Mouse (Mus musculus): ENCODE data around the gene Myo7a. TPM values are rescaled to one million over a fixed set of nuclear protein-coding genes. Genes with fewer than 3 reads are reported as not detected.

The Myo7a gene
- polyA plus RNA-seq, 1 experiment from 2014 or later: 18.1 TPM

- WGBS: 85% methylated on average over 2 of the region's 2 CpGs
- H3K4me1 ChIP-seq (replicated peaks; ENCODE audit: control insufficient read depth, insufficient read depth, low read length): no peaks in the 10 kb centered on the region
- no peak overlapping the region for H3K9ac ChIP-seq (ENCODE audit: low read length)
- no peak overlapping the region for H3K4me3 ChIP-seq (ENCODE audit: low read depth, low read length)
- no peaks in the 10 kb centered on the region for H3K9me3 ChIP-seq (ENCODE audit: control insufficient read depth, low read length)
- H3K36me3 ChIP-seq (ENCODE audit: control insufficient read depth, insufficient read depth, low read length): no peaks in the 10 kb centered on the region
- DNase-seq (ENCODE audit: low spot score): no peak
- no peak overlapping the region for H3K4me2 ChIP-seq (ENCODE audit: low read depth, low read length, severe bottlenecking)
- ATAC-seq (replicated peaks; ENCODE audit: low FRiP score): no peak
- H3K27me3 ChIP-seq (ENCODE audit: control insufficient read depth, insufficient read depth, low read length): no peaks in the 10 kb centered on the region
- H3K27ac ChIP-seq (ENCODE audit: low read depth, low read length): no peak overlapping the region
Observed at GRCm38 (mm10) chr7:98137995-98138394, 18.7 kb upstream of the Myo7a start.

- no peak overlapping the region for H3K4me2 ChIP-seq (ENCODE audit: low read depth, low read length, severe bottlenecking)
- H3K27me3 ChIP-seq (ENCODE audit: control insufficient read depth, insufficient read depth, low read length): no peaks in the 10 kb centered on the region
- no peaks in the 10 kb centered on the region for H3K36me3 ChIP-seq (ENCODE audit: control insufficient read depth, insufficient read depth, low read length)
- H3K4me3 ChIP-seq (ENCODE audit: low read depth, low read length): no peak overlapping the region
- DNase-seq (ENCODE audit: low spot score): no peak
- no peaks in the 10 kb centered on the region for H3K4me1 ChIP-seq (replicated peaks; ENCODE audit: control insufficient read depth, insufficient read depth, low read length)
- 52% methylated on average over 3 of the region's 3 CpGs for WGBS
- no peaks in the 10 kb centered on the region for H3K9me3 ChIP-seq (ENCODE audit: control insufficient read depth, low read length)
- no peak overlapping the region for H3K27ac ChIP-seq (ENCODE audit: low read depth, low read length)
- H3K9ac ChIP-seq (ENCODE audit: low read length): no peak overlapping the region
- ATAC-seq (replicated peaks; ENCODE audit: low FRiP score): no peak
Observed at GRCm38 (mm10) chr7:98137583-98137982, 18.3 kb upstream of the Myo7a start.

- no peaks in the 10 kb centered on the region for H3K9me3 ChIP-seq (ENCODE audit: control insufficient read depth, low read length)
- no peaks in the 10 kb centered on the region for H3K4me1 ChIP-seq (replicated peaks; ENCODE audit: control insufficient read depth, insufficient read depth, low read length)
- no peaks in the 10 kb centered on the region for H3K36me3 ChIP-seq (ENCODE audit: control insufficient read depth, insufficient read depth, low read length)
- H3K4me3 ChIP-seq (ENCODE audit: low read depth, low read length): no peak overlapping the region
- DNase-seq (ENCODE audit: low spot score): no peak
- WGBS: 93% methylated on average over 8 of the region's 8 CpGs
- ATAC-seq (replicated peaks; ENCODE audit: low FRiP score): no peak
- no peak overlapping the region for H3K4me2 ChIP-seq (ENCODE audit: low read depth, low read length, severe bottlenecking)
- H3K27ac ChIP-seq (ENCODE audit: low read depth, low read length): no peak overlapping the region
- H3K27me3 ChIP-seq (ENCODE audit: control insufficient read depth, insufficient read depth, low read length): no peaks in the 10 kb centered on the region
- no peak overlapping the region for H3K9ac ChIP-seq (ENCODE audit: low read length)
Observed at GRCm38 (mm10) chr7:98131751-98132150, 12.4 kb upstream of the Myo7a start.

- 44% methylated on average over 5 of the region's 5 CpGs for WGBS
- Histone ChIP-seq H3K9me3 (ENCODE audit: control insufficient read depth, low read length) (no peaks in the 10 kb centered on the region), H3K4me2 (ENCODE audit: low read depth, low read length, severe bottlenecking) (no peak overlapping the region), H3K4me1 (replicated peaks; ENCODE audit: control insufficient read depth, insufficient read depth, low read length) (no peaks in the 10 kb centered on the region), H3K27ac (ENCODE audit: low read depth, low read length) (no peak overlapping the region), H3K4me3 (ENCODE audit: low read depth, low read length) (no peak overlapping the region), H3K27me3 (ENCODE audit: control insufficient read depth, insufficient read depth, low read length) (no peaks in the 10 kb centered on the region), H3K36me3 (ENCODE audit: control insufficient read depth, insufficient read depth, low read length) (no peaks in the 10 kb centered on the region), H3K9ac (ENCODE audit: low read length) (no peak overlapping the region)
- no peak for ATAC-seq (replicated peaks; ENCODE audit: low FRiP score)
- DNase-seq (ENCODE audit: low spot score): no peak
Observed at GRCm38 (mm10) chr7:98125473-98125872, 6.1 kb upstream of the Myo7a start.

GRCm38 (mm10) chr7:98124701-98125100 is 5.4 kb upstream of the Myo7a start:
- no peaks in the 10 kb centered on the region for H3K36me3 ChIP-seq (ENCODE audit: control insufficient read depth, insufficient read depth, low read length)
- no peaks in the 10 kb centered on the region for H3K27me3 ChIP-seq (ENCODE audit: control insufficient read depth, insufficient read depth, low read length)
- H3K4me1 ChIP-seq (replicated peaks; ENCODE audit: control insufficient read depth, insufficient read depth, low read length): no peaks in the 10 kb centered on the region
- no peaks in the 10 kb centered on the region for H3K9me3 ChIP-seq (ENCODE audit: control insufficient read depth, low read length)
- no peak overlapping the region for H3K9ac ChIP-seq (ENCODE audit: low read length)
- DNase-seq (ENCODE audit: low spot score) (no peak), ATAC-seq (replicated peaks; ENCODE audit: low FRiP score) (no peak)
- no peak overlapping the region for H3K4me2 ChIP-seq (ENCODE audit: low read depth, low read length, severe bottlenecking)
- H3K27ac ChIP-seq (ENCODE audit: low read depth, low read length): no peak overlapping the region
- WGBS: 70% methylated on average over 5 of the region's 5 CpGs
- H3K4me3 ChIP-seq (ENCODE audit: low read depth, low read length): no peak overlapping the region

GRCm38 (mm10) chr7:98121673-98122072 is 2.3 kb upstream of the Myo7a start:
- WGBS: 86% methylated on average over 8 of the region's 8 CpGs

GRCm38 (mm10) chr7:98121241-98121640 is 1.9 kb upstream of the Myo7a start:
- Histone ChIP-seq H3K36me3 (ENCODE audit: control insufficient read depth, insufficient read depth, low read length) (no peaks in the 10 kb centered on the region), H3K4me2 (ENCODE audit: low read depth, low read length, severe bottlenecking) (no peak overlapping the region), H3K4me3 (ENCODE audit: low read depth, low read length) (no peak overlapping the region), H3K27me3 (ENCODE audit: control insufficient read depth, insufficient read depth, low read length) (no peaks in the 10 kb centered on the region), H3K4me1 (replicated peaks; ENCODE audit: control insufficient read depth, insufficient read depth, low read length) (no peaks in the 10 kb centered on the region), H3K9me3 (ENCODE audit: control insufficient read depth, low read length) (no peaks in the 10 kb centered on the region), H3K9ac (ENCODE audit: low read length) (no peak overlapping the region), H3K27ac (ENCODE audit: low read depth, low read length) (no peak overlapping the region)
- WGBS: 87% methylated on average over 3 of the region's 3 CpGs
- DNase-seq (ENCODE audit: low spot score): no peak
- no peak for ATAC-seq (replicated peaks; ENCODE audit: low FRiP score)

More at GRCm38 (mm10) chr7:98121673-98122072, 2.3 kb upstream of the Myo7a start:
- no peak overlapping the region for H3K9ac ChIP-seq (ENCODE audit: low read length)
- H3K4me1 ChIP-seq (replicated peaks; ENCODE audit: control insufficient read depth, insufficient read depth, low read length): no peaks in the 10 kb centered on the region
- H3K4me2 ChIP-seq (ENCODE audit: low read depth, low read length, severe bottlenecking): no peak overlapping the region
- ATAC-seq (replicated peaks; ENCODE audit: low FRiP score): no peak
- H3K36me3 ChIP-seq (ENCODE audit: control insufficient read depth, insufficient read depth, low read length): no peaks in the 10 kb centered on the region
- no peaks in the 10 kb centered on the region for H3K9me3 ChIP-seq (ENCODE audit: control insufficient read depth, low read length)
- H3K27ac ChIP-seq (ENCODE audit: low read depth, low read length): no peak overlapping the region
- DNase-seq (ENCODE audit: low spot score): no peak
- no peak overlapping the region for H3K4me3 ChIP-seq (ENCODE audit: low read depth, low read length)
- H3K27me3 ChIP-seq (ENCODE audit: control insufficient read depth, insufficient read depth, low read length): no peaks in the 10 kb centered on the region

GRCm38 (mm10) chr7:98120325-98120724 is 1.0 kb upstream of the Myo7a start:
- DNase-seq (ENCODE audit: low spot score) (peak; percentile 84), ATAC-seq (replicated peaks; ENCODE audit: low FRiP score) (peak; percentile 72)
- Histone ChIP-seq H3K9ac (ENCODE audit: low read length) (peak overlapping the region; percentile 35; the same call in 1 of the 2 replicates), H3K4me2 (ENCODE audit: low read depth, low read length, severe bottlenecking) (peak overlapping the region; percentile 55; the same call in 1 of the 2 replicates), H3K27me3 (ENCODE audit: control insufficient read depth, insufficient read depth, low read length) (no peaks in the 10 kb centered on the region), H3K36me3 (ENCODE audit: control insufficient read depth, insufficient read depth, low read length) (no peaks in the 10 kb centered on the region), H3K27ac (ENCODE audit: low read depth, low read length) (no peak overlapping the region), H3K4me3 (ENCODE audit: low read depth, low read length) (peak overlapping the region; percentile 10; the same call in 1 of the 2 replicates), H3K4me1 (replicated peaks; ENCODE audit: control insufficient read depth, insufficient read depth, low read length) (no peaks in the 10 kb centered on the region), H3K9me3 (ENCODE audit: control insufficient read depth, low read length) (no peaks in the 10 kb centered on the region)
- 10% methylated on average over 7 of the region's 7 CpGs for WGBS

GRCm38 (mm10) chr7:98119961-98120232 is 573 bp upstream of the Myo7a start:
- Histone ChIP-seq H3K27ac (ENCODE audit: low read depth, low read length) (no peak overlapping the region), H3K9ac (ENCODE audit: low read length) (no peak overlapping the region), H3K4me1 (replicated peaks; ENCODE audit: control insufficient read depth, insufficient read depth, low read length) (no peaks in the 10 kb centered on the region), H3K27me3 (ENCODE audit: control insufficient read depth, insufficient read depth, low read length) (no peaks in the 10 kb centered on the region), H3K36me3 (ENCODE audit: control insufficient read depth, insufficient read depth, low read length) (no peaks in the 10 kb centered on the region), H3K4me3 (ENCODE audit: low read depth, low read length) (no peak overlapping the region), H3K9me3 (ENCODE audit: control insufficient read depth, low read length) (no peaks in the 10 kb centered on the region), H3K4me2 (ENCODE audit: low read depth, low read length, severe bottlenecking) (no peak overlapping the region)
- ATAC-seq (replicated peaks; ENCODE audit: low FRiP score) (peak; percentile 49; the same call in 1 of the 2 replicates), DNase-seq (ENCODE audit: low spot score) (no peak)
- WGBS: 72% methylated on average over 2 of the region's 2 CpGs

All from forebrain, embryonic 11.5 days (tissue).